Mouse (Mus musculus) ES-E14 (cell line): Measurements from ENCODE around the gene Arid2.

ENCODE experiments used
- MAFK ChIP-seq: IDR thresholded peaks from 2 replicates; pipeline ENCODE4 v1.6.1; 2014; ENCODE audit warnings: mild to moderate bottlenecking, low read depth, low read length, inconsistent platforms; ENCODE audit not compliant: insufficient read depth
- ZC3H11A ChIP-seq: IDR thresholded peaks from 2 replicates; pipeline ENCODE4 v1.6.1; 2012; ENCODE audit warnings: low read depth, mild to moderate bottlenecking, inconsistent platforms, low read length, borderline replicate concordance
- ZNF384 ChIP-seq: IDR thresholded peaks from 2 replicates; pipeline ENCODE4 v1.6.1; 2012; ENCODE audit warnings: low read depth, low read length, inconsistent platforms

- TF ChIP-seq MAFK = no peak
- TF ChIP-seq ZNF384 = no peak
- TF ChIP-seq ZC3H11A = no peak
These were observed 166.0 kb downstream of the Arid2 start for GRCm38 (mm10) chr15:96453346-96453745.
